In genomic region chr11:118491230-118491629, GRCm38 (mm10) we compare ENCODE assay signal across 19 mouse cellular contexts.
"Had no signal": no experiment of that assay in that cellular context is flagged by ENCODE, and none has a peak within 500 bp of the region (broad histone marks: within the 10 kb centered on the region; RNA-seq: fewer than 3 reads in every experiment).

No protein-coding gene starts in this region.

- H3K9ac ChIP-seq: limb, embryonic 12.5 days; limb, embryonic 13.5 days; limb, embryonic 15.5 days; liver, embryonic 14.5 days; liver, embryonic 15.5 days; liver, postnatal 0 days; lung, embryonic 14.5 days; lung, embryonic 15.5 days; midbrain, embryonic 12.5 days; midbrain, embryonic 13.5 days; midbrain, embryonic 15.5 days; neural tube, embryonic 12.5 days had no signal

- H3K9me3 ChIP-seq: limb, embryonic 10.5 days; limb, embryonic 12.5 days; limb, embryonic 13.5 days; limb, embryonic 15.5 days; liver, embryonic 15.5 days; lung, embryonic 15.5 days; megakaryocyte, embryonic 14.5 days; midbrain, embryonic 10.5 days; midbrain, embryonic 12.5 days; midbrain, embryonic 13.5 days; midbrain, embryonic 15.5 days; neural tube, embryonic 12.5 days had no signal

- H3K27ac ChIP-seq: left cerebral cortex, adult 2 months; limb, embryonic 12.5 days; limb, embryonic 13.5 days; limb, embryonic 15.5 days; liver, embryonic 14.5 days; liver, embryonic 15.5 days; lung, embryonic 15.5 days; macrophage; midbrain, embryonic 12.5 days; midbrain, embryonic 13.5 days; midbrain, embryonic 15.5 days had no signal

- H3K4me3 ChIP-seq: left cerebral cortex, adult 2 months; limb, embryonic 12.5 days; limb, embryonic 13.5 days; limb, embryonic 15.5 days; lung, embryonic 15.5 days; midbrain, embryonic 12.5 days; midbrain, embryonic 13.5 days; midbrain, embryonic 15.5 days; myocyte; neural tube, embryonic 12.5 days had no signal

- H3K27me3 ChIP-seq: liver, embryonic 15.5 days; lung, embryonic 15.5 days; midbrain, embryonic 15.5 days; neural tube, embryonic 12.5 days had no signal

- H3K4me2 ChIP-seq: midbrain, embryonic 15.5 days had no signal

- ATAC-seq: midbrain, embryonic 15.5 days; midbrain, embryonic 16.5 days had no signal

- H3K36me3 ChIP-seq: lung, embryonic 15.5 days; midbrain, embryonic 15.5 days had no signal
